Mouse (Mus musculus): ENCODE data around the gene Krtap4-1. TPM values are rescaled to one million over a fixed set of nuclear protein-coding genes. Genes with fewer than 3 reads are reported as not detected.

Gene Krtap4-1
- polyA plus RNA-seq, 1 experiment from 2014 or later, result not detected

Other genes starting within 250 kb of the Krtap4-1 start
- gene Krt10, start 238.9 kb downstream of the Krtap4-1 start, polyA plus RNA-seq (2015; fragmentation: Nextera tagmentation; extraction: Ambion mirVana), result 22.3 and 24.1 TPM in 2 replicates
- gene Krt12, start 206.0 kb downstream of the Krtap4-1 start, polyA plus RNA-seq (2015; fragmentation: Nextera tagmentation; extraction: Ambion mirVana), result 0.12 and 0.19 TPM in 2 replicates
- gene Krt20, start 190.1 kb downstream of the Krtap4-1 start, polyA plus RNA-seq (2015; fragmentation: Nextera tagmentation; extraction: Ambion mirVana), result 16.6 and 23.3 TPM in 2 replicates
- gene Krt23, start 135.1 kb downstream of the Krtap4-1 start, polyA plus RNA-seq (2015; fragmentation: Nextera tagmentation; extraction: Ambion mirVana), result 92.1 and 140 TPM in 2 replicates
- gene Krt39, start 106.9 kb downstream of the Krtap4-1 start, polyA plus RNA-seq (2015; fragmentation: Nextera tagmentation; extraction: Ambion mirVana), result 0.14 TPM in 1 of 2 replicates, not detected in the other
- not detected in 2 replicates for gene Krt40, start 85.1 kb downstream of the Krtap4-1 start, polyA plus RNA-seq (2015; fragmentation: Nextera tagmentation; extraction: Ambion mirVana)
- not detected in 2 replicates for gene Krtap3-3, start 77.4 kb downstream of the Krtap4-1 start, polyA plus RNA-seq (2015; fragmentation: Nextera tagmentation; extraction: Ambion mirVana)
- gene Krtap3-2, start 71.4 kb downstream of the Krtap4-1 start, polyA plus RNA-seq (2015; fragmentation: Nextera tagmentation; extraction: Ambion mirVana), result not detected in 2 replicates
- gene Gm11939, start 68.8 kb downstream of the Krtap4-1 start, polyA plus RNA-seq (2015; fragmentation: Nextera tagmentation; extraction: Ambion mirVana), result not detected in 2 replicates
- gene Krtap3-1, start 61.6 kb downstream of the Krtap4-1 start, polyA plus RNA-seq (2015; fragmentation: Nextera tagmentation; extraction: Ambion mirVana), result not detected in 2 replicates
- gene Krtap1-5, start 47.2 kb downstream of the Krtap4-1 start, polyA plus RNA-seq (2015; fragmentation: Nextera tagmentation; extraction: Ambion mirVana), result not detected in 2 replicates
- gene Krtap1-4, start 44.6 kb downstream of the Krtap4-1 start, polyA plus RNA-seq (2015; fragmentation: Nextera tagmentation; extraction: Ambion mirVana), result not detected in 2 replicates
- not detected in 2 replicates for gene Krtap1-3, start 36.9 kb downstream of the Krtap4-1 start, polyA plus RNA-seq (2015; fragmentation: Nextera tagmentation; extraction: Ambion mirVana)
- not detected in 2 replicates for gene Krtap9-3, start 30.1 kb downstream of the Krtap4-1 start, polyA plus RNA-seq (2015; fragmentation: Nextera tagmentation; extraction: Ambion mirVana)
- gene Gm11938, start 24.9 kb downstream of the Krtap4-1 start, polyA plus RNA-seq (2015; fragmentation: Nextera tagmentation; extraction: Ambion mirVana), result not detected in 2 replicates
- gene Gm11937, start 18.0 kb downstream of the Krtap4-1 start, polyA plus RNA-seq (2015; fragmentation: Nextera tagmentation; extraction: Ambion mirVana), result not detected in 2 replicates
- not detected in 2 replicates for gene Krtap2-4, start 13.4 kb downstream of the Krtap4-1 start, polyA plus RNA-seq (2015; fragmentation: Nextera tagmentation; extraction: Ambion mirVana)
- gene Gm11562, start 7.8 kb downstream of the Krtap4-1 start, polyA plus RNA-seq (2015; fragmentation: Nextera tagmentation; extraction: Ambion mirVana), result not detected in 2 replicates
- gene Krtap4-2, start 6.8 kb upstream of the Krtap4-1 start, polyA plus RNA-seq (2015; fragmentation: Nextera tagmentation; extraction: Ambion mirVana), result not detected in 2 replicates
- not detected in 2 replicates for gene Krtap4-7, start 15.9 kb upstream of the Krtap4-1 start, polyA plus RNA-seq (2015; fragmentation: Nextera tagmentation; extraction: Ambion mirVana)
- not detected in 2 replicates for gene Gm11555, start 22.0 kb upstream of the Krtap4-1 start, polyA plus RNA-seq (2015; fragmentation: Nextera tagmentation; extraction: Ambion mirVana)
- gene Gm11563, start 30.7 kb upstream of the Krtap4-1 start, polyA plus RNA-seq (2015; fragmentation: Nextera tagmentation; extraction: Ambion mirVana), result not detected in 2 replicates
- not detected in 2 replicates for gene Krtap4-6, start 37.7 kb upstream of the Krtap4-1 start, polyA plus RNA-seq (2015; fragmentation: Nextera tagmentation; extraction: Ambion mirVana)
- not detected in 2 replicates for gene Gm14190, start 62.5 kb upstream of the Krtap4-1 start, polyA plus RNA-seq (2015; fragmentation: Nextera tagmentation; extraction: Ambion mirVana)
- gene Gm14180, start 106.1 kb upstream of the Krtap4-1 start, polyA plus RNA-seq (2015; fragmentation: Nextera tagmentation; extraction: Ambion mirVana), result not detected in 2 replicates
- gene Gm11595, start 144.7 kb upstream of the Krtap4-1 start, polyA plus RNA-seq (2015; fragmentation: Nextera tagmentation; extraction: Ambion mirVana), result not detected in 2 replicates
- not detected in 2 replicates for gene Krtap4-8, start 152.5 kb upstream of the Krtap4-1 start, polyA plus RNA-seq (2015; fragmentation: Nextera tagmentation; extraction: Ambion mirVana)
- gene Krtap4-9, start 157.0 kb upstream of the Krtap4-1 start, polyA plus RNA-seq (2015; fragmentation: Nextera tagmentation; extraction: Ambion mirVana), result not detected in 2 replicates
- gene Gm11596, start 165.2 kb upstream of the Krtap4-1 start, polyA plus RNA-seq (2015; fragmentation: Nextera tagmentation; extraction: Ambion mirVana), result not detected in 2 replicates
- not detected in 2 replicates for gene Gm11569, start 170.7 kb upstream of the Krtap4-1 start, polyA plus RNA-seq (2015; fragmentation: Nextera tagmentation; extraction: Ambion mirVana)
- not detected in 2 replicates for gene Gm11554, start 176.2 kb upstream of the Krtap4-1 start, polyA plus RNA-seq (2015; fragmentation: Nextera tagmentation; extraction: Ambion mirVana)
- not detected in 2 replicates for gene Krtap4-13, start 181.7 kb upstream of the Krtap4-1 start, polyA plus RNA-seq (2015; fragmentation: Nextera tagmentation; extraction: Ambion mirVana)
- not detected in 2 replicates for gene Gm11564, start 187.4 kb upstream of the Krtap4-1 start, polyA plus RNA-seq (2015; fragmentation: Nextera tagmentation; extraction: Ambion mirVana)
- not detected in 2 replicates for gene 2300003K06Rik, start 209.8 kb upstream of the Krtap4-1 start, polyA plus RNA-seq (2015; fragmentation: Nextera tagmentation; extraction: Ambion mirVana)
- not detected in 2 replicates for gene Krtap4-16, start 223.4 kb upstream of the Krtap4-1 start, polyA plus RNA-seq (2015; fragmentation: Nextera tagmentation; extraction: Ambion mirVana)
- gene Gm11568, start 229.7 kb upstream of the Krtap4-1 start, polyA plus RNA-seq (2015; fragmentation: Nextera tagmentation; extraction: Ambion mirVana), result not detected in 2 replicates
- gene Gm11559, start 236.2 kb upstream of the Krtap4-1 start, polyA plus RNA-seq (2015; fragmentation: Nextera tagmentation; extraction: Ambion mirVana), result not detected in 2 replicates
- not detected in 2 replicates for gene Krtap9-1, start 245.2 kb upstream of the Krtap4-1 start, polyA plus RNA-seq (2015; fragmentation: Nextera tagmentation; extraction: Ambion mirVana)

All from stomach, embryonic 16.5 days (tissue).